Mouse (Mus musculus) 416B (cell line): Measurements from ENCODE around the gene Zfp36l2.

ENCODE experiments used
- DNase-seq: peaks from one replicate; pipeline ENCODE4 v3.0.0; 2011; ENCODE audit warnings: low read depth

The Zfp36l2 gene

DNA sequence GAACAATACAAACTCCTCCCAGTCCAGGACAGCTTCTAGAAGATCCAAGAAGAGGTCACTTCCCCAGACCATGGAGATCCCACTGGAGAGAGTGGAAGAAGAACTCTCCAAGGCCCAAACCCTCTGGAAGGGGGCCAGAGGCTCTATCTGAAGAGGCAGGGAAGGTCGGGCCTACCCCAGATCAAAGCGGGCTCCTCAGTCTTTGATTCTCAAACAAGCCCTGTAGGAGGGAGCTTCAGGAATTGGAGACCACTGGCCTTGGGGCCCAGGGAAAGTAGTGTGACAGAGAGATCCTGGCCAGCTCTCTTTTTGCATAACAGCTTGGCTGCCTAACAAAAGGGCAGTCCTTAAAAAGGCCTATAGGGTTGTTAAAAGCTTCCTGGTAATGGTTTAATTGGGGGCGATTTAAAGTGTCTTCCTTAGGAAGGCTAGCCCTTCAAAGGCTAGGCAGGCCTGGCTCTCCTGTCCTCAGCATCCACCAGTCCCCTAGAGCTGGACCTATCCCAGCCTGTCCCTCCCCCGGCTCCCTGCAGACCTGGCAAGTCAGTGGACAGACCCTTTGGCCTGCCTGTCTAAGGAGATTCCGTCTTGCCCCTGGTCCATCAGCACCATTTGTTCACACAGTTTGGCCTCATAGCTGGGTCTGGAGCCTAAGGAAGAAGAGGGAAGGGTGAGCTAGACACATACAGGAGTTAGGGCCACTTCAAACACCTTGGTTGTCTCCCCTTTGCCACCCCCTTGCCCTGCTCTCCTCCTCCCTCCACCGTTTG lies 35.4 kb downstream of the Zfp36l2 start:
- DNase-seq: no peak

- DNase-seq: peak; percentile 60
Measured at GRCm38 (mm10) chr17:84151306-84151705, 36.4 kb downstream of the Zfp36l2 start.

GRCm38 (mm10) chr17:84150291-84150690 lies 37.5 kb downstream of the Zfp36l2 start:
- no peak for DNase-seq

GRCm38 (mm10) chr17:84149566-84149965 lies 38.2 kb downstream of the Zfp36l2 start:
- no peak for DNase-seq

GRCm38 (mm10) chr17:84148499-84149484 lies 39.0 kb downstream of the Zfp36l2 start:
- peak; percentile 94 for DNase-seq

DNA sequence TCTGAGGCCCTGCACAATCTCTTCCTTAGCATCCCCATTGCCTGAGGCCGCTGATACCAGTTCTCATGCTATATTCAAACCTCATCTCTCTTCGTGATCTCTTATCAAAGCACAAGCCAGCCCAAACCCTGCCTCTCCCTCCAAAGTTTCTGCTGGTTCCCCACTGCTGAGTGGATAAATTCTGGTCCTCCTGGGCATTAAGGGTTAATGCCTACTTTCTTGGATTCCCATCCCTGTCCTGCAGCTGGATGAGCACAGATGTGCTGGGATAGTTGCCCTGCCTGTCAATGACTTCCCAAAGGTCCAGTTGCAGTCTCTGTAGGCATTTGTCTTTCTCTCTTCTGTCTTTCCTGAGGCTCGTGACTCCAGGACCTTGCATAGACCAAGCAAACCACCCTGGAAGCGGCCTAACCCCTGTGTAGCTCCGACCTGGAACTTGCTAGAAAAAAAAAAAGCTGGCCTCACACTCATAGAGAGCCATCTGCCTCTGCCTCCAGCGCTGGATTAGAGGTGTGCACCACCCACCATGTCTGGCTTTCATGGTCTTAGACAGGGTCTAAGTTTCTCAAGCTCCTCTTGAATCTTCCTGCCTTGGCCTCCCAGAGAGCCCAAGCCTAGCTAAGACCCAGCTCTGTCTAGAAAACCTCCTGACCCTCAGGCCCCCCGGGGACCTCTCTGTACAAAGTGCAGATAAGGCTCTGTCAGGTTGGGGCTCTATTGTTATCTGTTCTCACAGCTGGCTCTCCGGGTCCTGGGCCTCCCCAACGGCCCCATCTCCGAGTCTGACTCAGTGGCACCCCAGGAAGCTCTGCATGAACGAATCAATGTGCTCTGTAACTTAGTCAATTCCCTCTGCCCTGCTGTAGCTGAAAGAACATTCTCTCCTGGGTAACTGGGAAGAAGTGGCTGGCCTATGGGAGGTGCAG lies 40.3 kb downstream of the Zfp36l2 start:
- peak; percentile 63 for DNase-seq

DNA sequence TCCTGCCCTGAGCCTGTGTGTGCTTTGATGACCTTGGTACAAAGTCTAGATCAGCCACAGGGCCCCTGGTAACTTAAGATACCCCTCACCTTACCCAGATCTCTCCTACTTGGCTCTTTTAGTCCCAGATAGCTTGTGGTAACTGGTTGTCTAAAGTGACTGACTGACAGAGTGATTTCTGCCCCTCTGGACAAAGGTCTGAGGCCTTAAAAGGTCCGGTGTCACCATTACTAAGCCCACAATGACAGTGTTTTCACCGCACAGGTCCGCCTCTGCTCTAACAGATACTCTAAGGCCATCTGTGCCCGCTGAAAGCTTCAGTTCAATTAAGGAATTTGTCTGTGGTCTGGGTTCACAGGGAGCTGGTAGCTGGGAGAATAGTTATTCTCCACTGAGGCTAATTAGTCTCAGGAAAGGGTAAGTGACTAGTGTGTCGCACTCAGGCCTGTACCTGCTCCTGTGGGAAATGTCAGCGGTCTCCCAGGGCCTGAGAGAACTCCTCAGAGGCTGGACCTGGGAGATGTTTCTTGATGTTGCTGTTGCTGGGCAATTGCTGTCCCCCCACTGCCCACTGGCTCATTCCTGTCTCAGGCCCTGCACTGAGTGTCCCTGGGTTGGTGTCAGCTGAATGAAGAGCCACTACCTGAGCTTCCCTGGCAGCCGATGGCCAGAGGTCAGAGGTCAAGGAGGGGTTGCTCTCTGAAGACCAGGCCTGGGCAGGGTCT lies 41.1 kb downstream of the Zfp36l2 start:
- peak; percentile 45 for DNase-seq

DNA sequence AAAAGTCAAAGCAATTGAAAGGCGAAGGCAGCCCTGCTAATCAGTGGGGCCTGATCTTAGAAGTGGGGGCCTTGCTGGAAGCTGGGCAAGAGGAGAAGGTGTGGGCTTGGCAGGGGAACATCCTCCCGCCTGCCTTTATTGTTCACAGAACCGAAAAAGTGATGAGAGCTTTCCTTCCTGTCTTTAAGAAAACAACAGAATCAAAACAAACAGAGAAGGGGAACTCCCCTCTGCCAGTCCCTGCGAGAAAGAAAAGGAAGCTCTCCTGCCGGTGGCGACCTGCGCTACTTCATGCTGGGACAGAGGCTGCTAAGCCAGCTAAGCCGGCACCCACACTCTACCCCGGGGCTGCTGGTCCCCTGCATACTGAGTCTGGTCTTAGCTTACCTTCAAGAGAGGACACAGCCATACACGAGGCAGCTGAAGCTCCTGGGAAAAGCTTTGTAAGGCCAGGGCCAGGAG lies 41.9 kb downstream of the Zfp36l2 start:
- DNase-seq: peak; percentile 72

GRCm38 (mm10) chr17:84144762-84145599 lies 42.8 kb downstream of the Zfp36l2 start:
- no peak for DNase-seq

GRCm38 (mm10) chr17:84144130-84144529 lies 43.6 kb downstream of the Zfp36l2 start:
- DNase-seq: no peak

- DNase-seq: no peak
Measured at GRCm38 (mm10) chr17:84143219-84143844, 44.4 kb downstream of the Zfp36l2 start.

GRCm38 (mm10) chr17:84141691-84142090 lies 46.1 kb downstream of the Zfp36l2 start:
- peak; percentile 82 for DNase-seq

- peak; percentile 80 for DNase-seq
Measured at GRCm38 (mm10) chr17:84140822-84141507, 46.8 kb downstream of the Zfp36l2 start.

DNA sequence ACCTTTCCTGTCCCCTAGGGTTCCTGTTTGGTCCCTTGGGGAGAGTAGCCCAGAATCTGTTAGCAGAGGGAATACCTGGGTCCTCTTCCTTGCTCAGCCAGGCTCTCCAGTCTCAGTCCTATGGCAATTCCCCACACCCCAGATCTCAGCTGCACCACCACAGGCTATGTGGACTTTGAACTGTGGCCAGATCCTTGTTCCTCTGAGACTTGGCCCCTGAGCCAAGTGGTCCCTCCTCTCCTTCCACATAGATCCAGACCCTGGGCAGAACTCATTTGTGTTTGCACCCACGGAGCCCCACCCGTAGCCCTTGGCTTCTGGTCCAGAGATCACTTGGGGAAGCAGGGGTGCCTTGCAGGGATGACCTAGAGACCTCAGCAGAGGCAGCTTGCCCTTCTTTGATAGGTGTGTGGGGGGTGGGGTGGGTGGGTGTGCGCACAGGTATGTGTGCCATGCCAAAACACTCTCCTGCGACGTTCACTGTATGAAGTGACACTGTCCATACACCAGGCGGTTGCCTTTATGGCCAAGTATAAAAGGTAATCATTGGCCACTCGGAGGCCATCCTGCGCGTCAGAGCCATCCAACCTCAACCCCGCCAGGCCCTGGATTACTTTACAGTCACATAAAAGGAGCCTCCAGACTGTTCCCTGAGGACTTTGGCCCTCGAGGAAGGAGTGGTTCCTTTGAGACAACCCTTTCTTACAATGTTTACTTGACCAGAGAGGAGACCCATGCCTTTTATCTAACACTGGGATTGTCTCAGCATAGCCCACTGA lies 50.2 kb downstream of the Zfp36l2 start:
- no peak for DNase-seq

DNA sequence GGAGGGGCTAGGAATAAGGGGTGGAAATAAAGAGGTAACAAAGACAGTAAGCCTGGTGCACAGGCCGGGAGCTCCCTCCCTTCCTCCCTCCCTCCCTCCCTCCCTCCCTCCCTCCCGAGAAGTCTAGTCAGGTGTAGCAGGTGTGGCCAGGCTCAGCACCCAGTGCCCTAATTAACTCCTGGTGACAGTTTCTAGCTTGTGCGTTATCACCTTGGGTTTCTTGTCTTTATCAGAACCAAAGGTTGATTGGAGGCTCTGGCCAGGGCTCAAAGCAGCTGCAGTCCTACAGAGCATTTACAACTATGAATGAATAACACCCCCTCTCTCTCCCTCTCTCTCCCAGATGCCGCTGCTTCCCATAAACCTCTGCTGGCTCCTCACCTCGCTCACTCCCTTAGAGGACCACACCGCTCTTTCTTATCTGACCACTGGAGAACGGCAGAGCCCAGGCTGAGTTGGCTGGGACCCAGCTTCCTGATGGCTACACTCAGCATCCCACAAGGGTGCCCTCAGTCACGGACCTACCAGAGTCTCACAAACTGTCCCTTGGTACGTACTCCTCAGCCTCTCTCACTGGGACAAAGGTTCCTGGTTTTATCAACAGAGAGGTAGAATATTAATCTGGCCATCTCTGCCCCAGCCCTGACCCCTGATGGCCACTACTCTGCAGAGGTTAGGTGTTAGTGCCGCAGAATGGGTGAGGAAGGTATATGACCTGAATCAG lies 50.9 kb downstream of the Zfp36l2 start:
- peak; percentile 74 for DNase-seq

GRCm38 (mm10) chr17:84136217-84136616 lies 51.5 kb downstream of the Zfp36l2 start:
- no peak for DNase-seq

DNA sequence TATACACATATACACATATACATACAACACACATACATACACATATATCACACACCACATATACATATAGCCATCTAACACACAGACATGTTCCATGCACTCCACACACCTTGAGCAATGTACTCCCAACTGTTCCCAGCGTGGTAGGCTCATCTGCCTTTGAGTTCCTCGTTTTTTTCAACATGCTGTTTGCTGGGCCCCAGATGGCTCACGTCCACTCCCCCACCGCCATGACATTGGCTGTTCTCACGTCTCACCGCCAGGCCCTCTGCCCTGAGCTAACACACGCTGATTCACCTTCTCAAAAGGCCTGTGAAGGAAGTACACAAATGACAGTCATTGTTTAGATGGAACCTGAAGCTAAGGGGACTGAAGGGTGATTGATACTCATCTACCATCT lies 52.5 kb downstream of the Zfp36l2 start:
- DNase-seq: peak; percentile 80
